In genomic region chr11:72025843-72026242, GRCm38 (mm10) we compare ENCODE assay signal across 11 mouse cellular contexts. TPM values are rescaled to one million over a fixed set of nuclear protein-coding genes. Genes with fewer than 3 reads are reported as not detected.
DNase-seq lines count a peak whose midpoint lies in the region; ATAC-seq and TF ChIP-seq lines count a peak whose summit lies in the region.
"Had no signal": no experiment of that assay in that cellular context is flagged by ENCODE, and none has a peak within 500 bp of the region (broad histone marks: within the 10 kb centered on the region; RNA-seq: fewer than 3 reads in every experiment).

No protein-coding gene starts in this region.

- H3K4me1 ChIP-seq in hindbrain, embryonic 11.5 days (replicated peaks; ENCODE audit: control insufficient read depth, insufficient read depth, low read length): no peaks in the 10 kb centered on the region
- H3K4me1 ChIP-seq in hindbrain, embryonic 12.5 days: 0 out of 2 replicates have a peak, but pooled peaks cover 4% of the 10 kb centered on the region
- no peaks in the 10 kb centered on the region for H3K4me1 ChIP-seq in limb, embryonic 14.5 days (ENCODE audit: control insufficient read depth, insufficient read depth, low read length)

- no peak overlapping the region for H3K4me3 ChIP-seq in hindbrain, embryonic 11.5 days (ENCODE audit: low read depth, low read length)
- no peak overlapping the region for H3K4me3 ChIP-seq in hindbrain, embryonic 12.5 days
- H3K4me3 ChIP-seq in limb, embryonic 14.5 days (replicated peaks; ENCODE audit: low read length): no peak overlapping the region
- H3K4me3 ChIP-seq: forebrain, embryonic 12.5 days had no signal

- H3K4me2 ChIP-seq in hindbrain, embryonic 11.5 days (replicated peaks; ENCODE audit: low read depth, low read length): no peak overlapping the region
- H3K4me2 ChIP-seq in hindbrain, embryonic 12.5 days (replicated peaks): no peak overlapping the region
- no peak overlapping the region for H3K4me2 ChIP-seq in limb, embryonic 14.5 days (replicated peaks; ENCODE audit: low read depth, low read length, severe bottlenecking)
- H3K4me2 ChIP-seq: forebrain, embryonic 12.5 days had no signal

- H3K27me3 ChIP-seq in hindbrain, embryonic 11.5 days (ENCODE audit: control insufficient read depth, insufficient read depth, low read length): no peaks in the 10 kb centered on the region
- peaks cover 15% of the 10 kb centered on the region for H3K27me3 ChIP-seq in hindbrain, embryonic 12.5 days
- H3K27me3 ChIP-seq in limb, embryonic 14.5 days (ENCODE audit: control insufficient read depth, insufficient read depth, low read length): no peaks in the 10 kb centered on the region; the same call in 1 of the 2 replicates

- no peak for ATAC-seq in hindbrain, embryonic 11.5 days (ENCODE audit: low FRiP score)
- ATAC-seq in hindbrain, embryonic 12.5 days (ENCODE audit: low FRiP score): no peak
- ATAC-seq in limb, embryonic 14.5 days (ENCODE audit: low FRiP score, low read depth): no peak

- H3K9me3 ChIP-seq in hindbrain, embryonic 11.5 days (ENCODE audit: control insufficient read depth, low read length): no peaks in the 10 kb centered on the region
- H3K9me3 ChIP-seq in hindbrain, embryonic 12.5 days (replicated peaks): no peaks in the 10 kb centered on the region
- no peaks in the 10 kb centered on the region for H3K9me3 ChIP-seq in limb, embryonic 14.5 days (ENCODE audit: control insufficient read depth, low read length)
- H3K9me3 ChIP-seq: forebrain, embryonic 12.5 days had no signal

- DNase-seq in hindbrain, embryonic 11.5 days (ENCODE audit: low spot score): peak; percentile 52
- DNase-seq in A20 (ENCODE audit: low read depth, low spot score) (peak; percentile 66), NIH3T3 (ENCODE audit: low read depth) (peak; percentile 45)
- peak; percentile 21 for DNase-seq in limb, embryonic 14.5 days (ENCODE audit: low spot score)
- DNase-seq in urinary bladder, adult 18-20 months (ENCODE audit: low spot score in 2 of 2): no peak
- no peak for DNase-seq in right cerebral cortex, adult 2 months (ENCODE audit: low spot score in 2 of 2)
- no peak for DNase-seq in heart, postnatal 4 days
- DNase-seq: kidney, adult 18-20 months; right cerebral cortex, adult 18-20 months had no signal

- no peak overlapping the region for H3K9ac ChIP-seq in hindbrain, embryonic 11.5 days (ENCODE audit: low read depth, low read length)
- H3K9ac ChIP-seq in hindbrain, embryonic 12.5 days: no peak overlapping the region
- no peak overlapping the region for H3K9ac ChIP-seq in limb, embryonic 14.5 days (ENCODE audit: low read depth, low read length, severe bottlenecking)
- H3K9ac ChIP-seq: forebrain, embryonic 12.5 days had no signal

- TF ChIP-seq POLR2A in limb, embryonic 14.5 days (IDR thresholded peaks at IDR 0.05; ENCODE audit: borderline replicate concordance, extremely low read depth, insufficient read depth, insufficient read length): no peak

- H3K27ac ChIP-seq in hindbrain, embryonic 11.5 days (ENCODE audit: low read depth, low read length): no peak overlapping the region
- H3K27ac ChIP-seq in hindbrain, embryonic 12.5 days: no peak overlapping the region
- no peak overlapping the region for H3K27ac ChIP-seq in limb, embryonic 14.5 days (replicated peaks; ENCODE audit: low read depth, low read length)
- H3K27ac ChIP-seq: forebrain, embryonic 12.5 days had no signal

- 38% methylated on average over 5 of the region's 5 CpGs for WGBS in hindbrain, embryonic 11.5 days
- 41% methylated on average over 5 of the region's 5 CpGs for WGBS in hindbrain, embryonic 12.5 days
- 40% methylated on average over 5 of the region's 5 CpGs for WGBS in limb, embryonic 14.5 days

- no peaks in the 10 kb centered on the region for H3K36me3 ChIP-seq in hindbrain, embryonic 11.5 days (ENCODE audit: control insufficient read depth, insufficient read depth, low read length)
- H3K36me3 ChIP-seq in hindbrain, embryonic 12.5 days: no peaks in the 10 kb centered on the region
- no peaks in the 10 kb centered on the region for H3K36me3 ChIP-seq in limb, embryonic 14.5 days (ENCODE audit: control insufficient read depth, insufficient read depth, low read length)
- H3K36me3 ChIP-seq: forebrain, embryonic 12.5 days had no signal

RNA-seq across cellular contexts. Expression of gene Aipl1, which starts 11.5 kb away (rescaled TPM):
- not detected in 2 replicates for polyA plus RNA-seq in hindbrain, embryonic 11.5 days (2014; fragmentation: Nextera tagmentation; extraction: Ambion mirVana)
- 0.25 and 0.40 TPM in 2 replicates for polyA plus RNA-seq in hindbrain, embryonic 12.5 days (2016; fragmentation: Nextera tagmentation; extraction: Ambion mirVana)
- polyA plus RNA-seq in limb, embryonic 14.5 days (2012; rRNA removed): 0.28 TPM in 2 replicates
- polyA plus RNA-seq in limb, embryonic 14.5 days (2014; fragmentation: Nextera tagmentation; extraction: Ambion mirVana): 0.25 TPM in 1 of 2 replicates, not detected in the other
- under 1 TPM in 1 of 2 experiments, not detected in 1; 0.29 TPM for total RNA-seq in heart, postnatal 4 days (2021)

RNA-seq across cellular contexts. Expression of gene Pimreg, which starts 16.0 kb away (rescaled TPM):
- 158 and 171 TPM in 2 replicates for polyA plus RNA-seq in hindbrain, embryonic 11.5 days (2014; fragmentation: Nextera tagmentation; extraction: Ambion mirVana)
- 98.6 and 104 TPM in 2 replicates for polyA plus RNA-seq in hindbrain, embryonic 12.5 days (2016; fragmentation: Nextera tagmentation; extraction: Ambion mirVana)
- 59.1 and 68.2 TPM in 2 replicates for polyA plus RNA-seq in limb, embryonic 14.5 days (2012; rRNA removed)
- 87.9 and 88.8 TPM in 2 replicates for polyA plus RNA-seq in limb, embryonic 14.5 days (2014; fragmentation: Nextera tagmentation; extraction: Ambion mirVana)
- 10 to 100 TPM; 30.5 to 38.3 TPM for total RNA-seq in heart, postnatal 4 days (2021)

Comparison
In these comparisons a context has a peak if more than half of its experiments do, and no peak if none do; other contexts are left out.
1. DNase-seq: peak in hindbrain, embryonic 11.5 days (single experiment), A20 (single experiment), NIH3T3 (single experiment) and limb, embryonic 14.5 days (single experiment); none in urinary bladder, adult 18-20 months (0 of 2), right cerebral cortex, adult 2 months (0 of 2) and heart, postnatal 4 days (single experiment).